Mouse (Mus musculus) kidney, embryonic 16.5 days (tissue): Measurements from ENCODE around the gene Gorasp1. TPM values are rescaled to one million over a fixed set of nuclear protein-coding genes. Genes with fewer than 3 reads are reported as not detected.
A peak's percentile ranks its signal among the peaks of the same experiment; 100 is the strongest.

Experiments
- ATAC-seq: fragments of 200-750 bp; cut with Nextera tagmentation; 2 replicates; pipeline ENCODE4 v1.8.0; 2017; ENCODE audit warnings: moderate TSS enrichment; ENCODE audit not compliant: low FRiP score, low TSS enrichment
- H3K27ac ChIP-seq: fragments of 300-500 bp; sonication (generic); 2 replicates; pipeline ENCODE4 v1.5.1; 2014; ENCODE audit warnings: low read length
- H3K27me3 ChIP-seq: fragments of 300-500 bp; sonication (generic); 2 replicates; pipeline ENCODE4 v1.6.1; 2014; ENCODE audit warnings: low read length, control low read depth, mixed read lengths; ENCODE audit not compliant: insufficient read depth
- H3K36me3 ChIP-seq: fragments of 300-500 bp; sonication (generic); 2 replicates; pipeline ENCODE4 v1.6.1; 2014; ENCODE audit warnings: low read length, control low read depth, mixed read lengths; ENCODE audit not compliant: insufficient read depth
- H3K4me1 ChIP-seq: fragments of 300-500 bp; sonication (generic); 2 replicates; pipeline ENCODE4 v1.6.1; 2014; ENCODE audit warnings: low read length, control low read depth, mixed read lengths; ENCODE audit not compliant: insufficient read depth
- H3K4me2 ChIP-seq: fragments of 300-500 bp; sonication (generic); replicated peaks from 2 replicates; pipeline ENCODE4 v1.6.1; 2014; ENCODE audit warnings: low read depth, low read length
- H3K4me3 ChIP-seq: fragments of 300-500 bp; sonication (generic); 2 replicates; pipeline ENCODE4 v1.5.1; 2014; ENCODE audit warnings: mild to moderate bottlenecking, low read length
- H3K9ac ChIP-seq: fragments of 300-500 bp; sonication (generic); replicated peaks from 2 replicates; pipeline ENCODE4 v1.6.1; 2014; ENCODE audit warnings: low read length
- H3K9me3 ChIP-seq: fragments of 300-500 bp; sonication (generic); 2 replicates; pipeline ENCODE4 v1.6.1; 2016; ENCODE audit warnings: low read length, control low read depth
- WGBS: fragments of 180-500 bp; shearing (Covaris S2); extraction: QIAGEN DNeasy Blood & Tissue Kit; methylation state at CpG from one replicate; pipeline ENCODE4 v1.1.7; 2014; 5-methylcytosine and 5-hydroxymethylcytosine counted together
- polyA plus RNA-seq: library from polyadenylated mRNA; unstranded; fragments of >200 nt; fragmentation: Nextera tagmentation; extraction: Ambion mirVana; gene quantifications from 2 replicates; pipeline ENCODE4 v1.2.1, GENCODE M21; 2015

Gorasp1 gene
- polyA plus RNA-seq, 1 experiment from 2014 or later: 29.5 TPM

GRCm38 (mm10) chr9:119962216-119962615 lies 24.9 kb upstream of the Gorasp1 start:
- peaks cover 15% of the 10 kb centered on the region for H3K4me1 ChIP-seq
- H3K27ac ChIP-seq: no peak overlapping the region
- no peak overlapping the region; the same call in 1 of the 2 replicates for H3K9ac ChIP-seq

GRCm38 (mm10) chr9:119958835-119959234 lies 21.5 kb upstream of the Gorasp1 start:
- Histone ChIP-seq H3K27me3 (no peaks in the 10 kb centered on the region), H3K9me3 (no peaks in the 10 kb centered on the region), H3K4me1 (peaks cover 15% of the 10 kb centered on the region), H3K9ac (no peak overlapping the region), H3K4me3 (no peak overlapping the region), H3K27ac (no peak overlapping the region), H3K4me2 (no peak overlapping the region), H3K36me3 (no peaks in the 10 kb centered on the region)
- 71% methylated on average over 9 of the region's 9 CpGs for WGBS
- no peak for ATAC-seq

More at GRCm38 (mm10) chr9:119962216-119962615, 24.9 kb upstream of the Gorasp1 start:
- H3K4me2 ChIP-seq: no peak overlapping the region
- no peaks in the 10 kb centered on the region for H3K27me3 ChIP-seq
- H3K36me3 ChIP-seq: no peaks in the 10 kb centered on the region
- no peaks in the 10 kb centered on the region for H3K9me3 ChIP-seq
- no peak overlapping the region for H3K4me3 ChIP-seq
- WGBS: 80% methylated on average over 4 of the region's 4 CpGs
- ATAC-seq: no peak

GRCm38 (mm10) chr9:119951388-119951787 lies 14.0 kb upstream of the Gorasp1 start:
- Histone ChIP-seq H3K27ac (no peak overlapping the region), H3K36me3 (no peaks in the 10 kb centered on the region), H3K4me1 (peaks cover 8% of the 10 kb centered on the region), H3K9me3 (no peaks in the 10 kb centered on the region), H3K27me3 (no peaks in the 10 kb centered on the region), H3K4me3 (no peak overlapping the region), H3K4me2 (no peak overlapping the region), H3K9ac (no peak overlapping the region)
- 86% methylated on average over 9 of the region's 9 CpGs for WGBS
- ATAC-seq: no peak

DNA sequence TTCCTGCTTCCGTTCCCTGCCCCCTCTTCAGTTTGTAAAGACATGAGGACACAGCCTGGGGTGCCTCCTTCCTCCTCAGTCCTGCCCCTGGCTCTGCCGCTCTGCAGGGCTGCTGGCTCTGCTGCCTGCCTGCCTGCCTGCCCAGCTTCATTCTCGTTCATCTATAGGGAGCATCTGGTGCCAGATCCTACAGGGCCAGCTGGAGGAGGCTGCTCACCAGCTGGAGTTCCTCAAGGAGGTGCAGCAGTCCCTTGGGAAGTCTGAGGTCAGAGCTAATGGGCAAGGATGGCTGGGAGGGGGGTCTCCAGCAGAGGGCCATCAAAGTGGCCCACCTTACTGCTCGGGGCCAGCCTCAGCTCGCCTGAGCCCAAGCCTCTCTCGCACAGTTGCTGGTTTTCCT lies 13.1 kb upstream of the Gorasp1 start:
- peak; percentile 62 for ATAC-seq
- H3K4me3 ChIP-seq: no peak overlapping the region
- no peak overlapping the region for H3K9ac ChIP-seq
- H3K4me1 ChIP-seq: peaks cover 8% of the 10 kb centered on the region
- no peak overlapping the region for H3K4me2 ChIP-seq
- 21% methylated on average over 6 of the region's 6 CpGs for WGBS
- H3K36me3 ChIP-seq: no peaks in the 10 kb centered on the region
- H3K9me3 ChIP-seq: no peaks in the 10 kb centered on the region
- no peaks in the 10 kb centered on the region for H3K27me3 ChIP-seq
- H3K27ac ChIP-seq: no peak overlapping the region

GRCm38 (mm10) chr9:119948804-119949203 lies 11.4 kb upstream of the Gorasp1 start:
- Histone ChIP-seq H3K4me1 (peaks cover 8% of the 10 kb centered on the region), H3K9ac (no peak overlapping the region), H3K4me3 (no peak overlapping the region), H3K27me3 (no peaks in the 10 kb centered on the region), H3K9me3 (no peaks in the 10 kb centered on the region), H3K4me2 (no peak overlapping the region), H3K36me3 (no peaks in the 10 kb centered on the region), H3K27ac (no peak overlapping the region)
- no peak for ATAC-seq
- WGBS: 23% methylated on average over 3 of the region's 3 CpGs

- no peak for ATAC-seq
- Histone ChIP-seq H3K36me3 (no peaks in the 10 kb centered on the region), H3K27ac (no peak overlapping the region), H3K9me3 (no peaks in the 10 kb centered on the region), H3K27me3 (no peaks in the 10 kb centered on the region), H3K4me1 (peaks cover 2% of the 10 kb centered on the region), H3K9ac (no peak overlapping the region), H3K4me2 (no peak overlapping the region), H3K4me3 (no peak overlapping the region)
- WGBS: 73% methylated on average over 12 of the region's 12 CpGs
Measured at GRCm38 (mm10) chr9:119945173-119945900, 8.0 kb upstream of the Gorasp1 start.

- no peak overlapping the region for H3K4me3 ChIP-seq
- ATAC-seq: no peak
- no peaks in the 10 kb centered on the region for H3K27me3 ChIP-seq
- no peak overlapping the region for H3K4me2 ChIP-seq
- H3K27ac ChIP-seq: no peak overlapping the region
- H3K9me3 ChIP-seq: no peaks in the 10 kb centered on the region
- 93% methylated on average over 1 of the region's 1 CpGs for WGBS
- H3K4me1 ChIP-seq: 0 out of 2 replicates have a peak, but pooled peaks cover 4% of the 10 kb centered on the region
- H3K36me3 ChIP-seq: no peaks in the 10 kb centered on the region
- 0 out of 2 replicates have a peak overlapping the region, but pooled peaks have one; percentile 9 for H3K9ac ChIP-seq
Measured at GRCm38 (mm10) chr9:119943326-119943725, 6.0 kb upstream of the Gorasp1 start.

- peaks cover 10% of the 10 kb centered on the region for H3K4me1 ChIP-seq
- H3K9me3 ChIP-seq: no peaks in the 10 kb centered on the region
- H3K4me3 ChIP-seq: no peak overlapping the region
- H3K9ac ChIP-seq: no peak overlapping the region
- 85% methylated on average over 14 of the region's 14 CpGs for WGBS
- H3K4me2 ChIP-seq: no peak overlapping the region
- no peak overlapping the region for H3K27ac ChIP-seq
- ATAC-seq: no peak
- H3K27me3 ChIP-seq: no peaks in the 10 kb centered on the region
- no peaks in the 10 kb centered on the region for H3K36me3 ChIP-seq
Measured at GRCm38 (mm10) chr9:119941861-119942260, 4.5 kb upstream of the Gorasp1 start.

- H3K9ac ChIP-seq: no peak overlapping the region
- peaks cover 13% of the 10 kb centered on the region for H3K4me1 ChIP-seq
- no peaks in the 10 kb centered on the region for H3K27me3 ChIP-seq
- H3K27ac ChIP-seq: no peak overlapping the region
- H3K4me3 ChIP-seq: no peak overlapping the region
- 70% methylated on average over 5 of the region's 5 CpGs for WGBS
- no peak overlapping the region for H3K4me2 ChIP-seq
- no peak for ATAC-seq
- H3K36me3 ChIP-seq: no peaks in the 10 kb centered on the region
- no peaks in the 10 kb centered on the region for H3K9me3 ChIP-seq
Measured at GRCm38 (mm10) chr9:119941407-119941806, 4.0 kb upstream of the Gorasp1 start.

DNA sequence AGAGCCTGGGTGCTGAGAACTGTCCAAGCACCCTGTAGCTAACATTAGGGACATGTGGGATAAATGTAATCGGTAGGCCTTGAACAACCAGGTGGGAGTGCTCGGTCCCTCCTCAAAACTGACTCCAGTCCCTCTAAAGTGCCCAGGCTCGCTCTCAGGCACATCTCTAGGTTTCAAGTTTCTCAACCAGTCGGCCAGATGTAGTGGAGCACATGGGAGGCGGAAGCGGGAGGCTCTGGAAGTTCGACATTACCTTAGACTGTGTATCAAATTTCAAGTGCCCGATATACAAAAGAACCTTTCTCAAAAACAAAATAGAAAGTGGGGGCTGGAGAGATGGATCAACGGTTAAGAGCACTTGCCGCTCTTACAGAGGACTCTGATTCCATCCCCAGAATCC lies 2.3 kb upstream of the Gorasp1 start:
- Histone ChIP-seq H3K36me3 (no peaks in the 10 kb centered on the region), H3K9me3 (no peaks in the 10 kb centered on the region), H3K27ac (no peak overlapping the region), H3K4me1 (peaks cover 17% of the 10 kb centered on the region), H3K9ac (no peak overlapping the region), H3K4me3 (no peak overlapping the region), H3K27me3 (no peaks in the 10 kb centered on the region), H3K4me2 (no peak overlapping the region)
- WGBS: 33% methylated on average over 10 of the region's 10 CpGs
- ATAC-seq: no peak
